Mouse (Mus musculus): ENCODE measurements around the gene Csrnp1.

Csrnp1 gene

DNA sequence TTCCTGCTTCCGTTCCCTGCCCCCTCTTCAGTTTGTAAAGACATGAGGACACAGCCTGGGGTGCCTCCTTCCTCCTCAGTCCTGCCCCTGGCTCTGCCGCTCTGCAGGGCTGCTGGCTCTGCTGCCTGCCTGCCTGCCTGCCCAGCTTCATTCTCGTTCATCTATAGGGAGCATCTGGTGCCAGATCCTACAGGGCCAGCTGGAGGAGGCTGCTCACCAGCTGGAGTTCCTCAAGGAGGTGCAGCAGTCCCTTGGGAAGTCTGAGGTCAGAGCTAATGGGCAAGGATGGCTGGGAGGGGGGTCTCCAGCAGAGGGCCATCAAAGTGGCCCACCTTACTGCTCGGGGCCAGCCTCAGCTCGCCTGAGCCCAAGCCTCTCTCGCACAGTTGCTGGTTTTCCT, 34.0 kb downstream of the Csrnp1 start:
- CTCF ChIA-PET, result interaction anchor here (0.5 to 0.9 kb wide), 2 partner anchors 11 to 105 kb away, joined by 4 to 5 read pairs; no protein-coding TSS in a partner anchor

DNA sequence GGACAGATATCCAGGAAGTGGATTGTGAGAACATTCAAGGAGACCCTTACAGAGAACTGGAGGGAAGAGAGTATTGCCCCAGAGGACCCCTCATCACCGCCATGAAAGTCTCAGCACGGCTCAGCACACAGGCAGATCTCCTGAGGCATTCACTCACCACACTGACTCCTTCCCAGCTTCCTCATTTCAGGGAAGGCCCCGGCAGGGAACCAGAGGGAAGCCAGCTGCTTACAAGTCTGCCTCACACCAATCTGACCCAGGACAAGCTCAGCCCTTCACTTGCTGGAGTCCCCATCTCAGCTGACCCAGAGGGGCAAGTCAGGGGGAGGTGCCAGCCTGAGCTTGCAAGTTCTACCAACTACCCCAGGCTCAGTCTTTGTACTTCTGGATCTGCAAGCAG, 35.7 kb downstream of the Csrnp1 start:
- CTCF ChIA-PET, result no interaction called here

DNA sequence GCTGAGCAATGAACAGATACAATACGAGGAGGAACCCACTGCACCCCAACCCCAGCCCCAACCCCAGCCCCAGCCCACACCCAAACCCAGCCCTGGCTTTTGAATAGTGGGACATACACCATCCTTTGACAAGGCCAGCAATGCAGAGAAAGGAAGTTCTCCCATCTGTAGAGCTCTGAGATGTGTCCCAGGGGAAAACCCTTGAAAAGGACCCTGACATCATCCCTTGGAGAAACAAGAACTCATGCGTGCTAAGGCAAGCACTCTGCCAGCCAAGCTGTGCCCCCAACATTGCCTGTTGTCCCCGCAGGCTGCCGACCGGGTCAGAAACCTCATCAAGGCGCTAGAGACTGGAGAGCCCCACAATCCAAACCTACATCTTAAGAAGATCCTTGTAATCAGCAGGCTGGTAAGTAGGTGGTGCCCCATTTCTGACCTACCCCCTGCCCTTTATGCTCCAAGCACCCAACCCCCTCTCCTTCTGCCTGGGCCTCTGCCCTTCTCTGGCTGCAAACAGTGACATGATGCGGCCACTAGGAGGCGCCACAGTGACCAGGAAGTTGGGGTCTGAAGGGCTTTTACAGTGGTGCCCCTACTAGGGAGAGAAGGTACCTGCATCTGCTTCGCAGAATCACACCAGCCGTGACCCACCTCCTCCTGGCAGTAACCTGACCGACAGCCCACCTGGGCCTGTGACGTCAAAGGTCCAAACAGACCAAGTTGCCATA, 39.1 kb downstream of the Csrnp1 start:
- CTCF ChIA-PET, result interaction anchor here (0.6 kb wide), 1 partner anchor 379 kb away, joined by 3 read pairs; no protein-coding TSS in a partner anchor

DNA sequence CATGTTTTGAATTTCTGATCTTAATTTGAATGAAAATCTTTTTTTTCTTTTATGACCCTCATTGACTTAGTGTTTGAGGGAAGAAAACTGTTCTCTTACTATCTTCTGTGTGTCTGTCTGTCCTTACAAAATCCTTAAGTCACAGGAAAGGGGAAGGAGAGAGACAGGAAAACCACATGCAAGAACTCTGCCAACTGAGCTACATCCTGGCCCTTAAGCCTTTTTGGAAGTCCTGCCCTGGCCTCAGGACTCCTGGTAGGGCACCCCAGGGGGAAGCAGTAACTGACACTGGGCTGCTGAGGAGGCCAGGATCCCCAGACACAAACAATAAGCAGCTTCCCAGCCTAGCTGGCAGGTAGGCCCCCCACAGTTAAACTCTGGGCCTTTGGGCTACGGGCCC, 41.1 kb downstream of the Csrnp1 start:
- CTCF ChIA-PET, result interaction anchor here (0.6 kb wide), 1 partner anchor 28 kb away, joined by 3 read pairs; no protein-coding TSS in a partner anchor

DNA sequence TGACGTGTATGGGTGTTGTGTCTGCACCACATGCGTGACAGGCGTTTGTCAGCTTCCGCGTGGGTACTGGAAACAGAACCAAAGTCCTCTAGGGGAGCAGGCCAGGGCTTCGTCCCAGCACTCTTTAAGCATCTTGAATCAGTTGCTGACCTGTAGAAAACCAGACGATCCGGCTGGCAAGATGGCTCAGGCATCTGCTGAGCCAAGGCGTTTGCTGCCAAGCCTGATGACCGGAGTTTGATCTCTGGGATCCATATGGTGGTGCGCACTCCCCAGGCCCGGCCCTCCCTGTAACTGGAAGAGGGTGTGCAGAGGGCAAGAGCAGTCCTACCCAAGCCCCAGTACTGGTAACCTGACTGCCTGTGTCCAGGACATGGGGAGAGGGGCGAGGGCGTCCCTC, 42.6 kb downstream of the Csrnp1 start:
- CTCF ChIA-PET, result no interaction called here

DNA sequence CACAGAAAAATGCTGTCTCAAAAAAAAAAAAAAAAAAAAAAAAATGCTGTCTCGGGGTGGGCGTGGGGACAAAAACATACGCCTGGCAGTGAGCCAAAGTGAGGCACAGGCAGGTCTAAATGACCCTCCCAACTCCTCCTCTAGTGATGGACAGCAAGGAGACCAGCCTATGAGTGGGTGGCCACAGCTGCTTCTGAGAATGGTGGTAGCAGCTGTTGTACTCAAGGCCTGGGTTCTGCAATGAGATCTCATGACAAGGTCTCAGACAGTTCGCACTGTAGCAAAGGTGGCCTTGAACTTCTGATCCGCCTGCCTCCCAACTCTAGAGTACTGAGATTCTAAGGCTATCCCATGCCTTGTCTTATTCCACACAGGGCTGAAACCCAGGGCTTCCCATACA, 43.1 kb downstream of the Csrnp1 start:
- CTCF ChIA-PET, result no interaction called here

DNA sequence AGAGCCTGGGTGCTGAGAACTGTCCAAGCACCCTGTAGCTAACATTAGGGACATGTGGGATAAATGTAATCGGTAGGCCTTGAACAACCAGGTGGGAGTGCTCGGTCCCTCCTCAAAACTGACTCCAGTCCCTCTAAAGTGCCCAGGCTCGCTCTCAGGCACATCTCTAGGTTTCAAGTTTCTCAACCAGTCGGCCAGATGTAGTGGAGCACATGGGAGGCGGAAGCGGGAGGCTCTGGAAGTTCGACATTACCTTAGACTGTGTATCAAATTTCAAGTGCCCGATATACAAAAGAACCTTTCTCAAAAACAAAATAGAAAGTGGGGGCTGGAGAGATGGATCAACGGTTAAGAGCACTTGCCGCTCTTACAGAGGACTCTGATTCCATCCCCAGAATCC, 44.8 kb downstream of the Csrnp1 start:
- CTCF ChIA-PET, result no interaction called here

DNA sequence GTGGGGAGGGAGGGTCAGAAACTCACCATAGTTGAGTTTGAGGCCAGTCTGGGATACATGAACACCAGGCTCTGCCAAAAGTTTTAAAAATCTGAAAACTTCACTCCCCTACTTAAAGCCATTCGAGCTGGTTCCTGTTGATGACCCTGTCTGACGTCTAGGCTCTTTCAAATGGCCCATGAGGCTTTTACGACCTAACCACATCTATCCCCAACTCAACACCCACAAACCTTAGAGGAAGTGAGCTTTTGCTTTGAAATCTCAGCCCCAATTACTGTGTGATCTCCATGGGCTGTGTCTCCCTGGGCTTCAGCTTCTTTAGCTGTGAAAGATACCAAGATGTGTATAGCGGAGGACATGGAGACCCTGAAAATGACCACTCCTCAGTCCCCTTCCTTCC, 46.0 kb downstream of the Csrnp1 start:
- CTCF ChIA-PET, result no interaction called here

DNA sequence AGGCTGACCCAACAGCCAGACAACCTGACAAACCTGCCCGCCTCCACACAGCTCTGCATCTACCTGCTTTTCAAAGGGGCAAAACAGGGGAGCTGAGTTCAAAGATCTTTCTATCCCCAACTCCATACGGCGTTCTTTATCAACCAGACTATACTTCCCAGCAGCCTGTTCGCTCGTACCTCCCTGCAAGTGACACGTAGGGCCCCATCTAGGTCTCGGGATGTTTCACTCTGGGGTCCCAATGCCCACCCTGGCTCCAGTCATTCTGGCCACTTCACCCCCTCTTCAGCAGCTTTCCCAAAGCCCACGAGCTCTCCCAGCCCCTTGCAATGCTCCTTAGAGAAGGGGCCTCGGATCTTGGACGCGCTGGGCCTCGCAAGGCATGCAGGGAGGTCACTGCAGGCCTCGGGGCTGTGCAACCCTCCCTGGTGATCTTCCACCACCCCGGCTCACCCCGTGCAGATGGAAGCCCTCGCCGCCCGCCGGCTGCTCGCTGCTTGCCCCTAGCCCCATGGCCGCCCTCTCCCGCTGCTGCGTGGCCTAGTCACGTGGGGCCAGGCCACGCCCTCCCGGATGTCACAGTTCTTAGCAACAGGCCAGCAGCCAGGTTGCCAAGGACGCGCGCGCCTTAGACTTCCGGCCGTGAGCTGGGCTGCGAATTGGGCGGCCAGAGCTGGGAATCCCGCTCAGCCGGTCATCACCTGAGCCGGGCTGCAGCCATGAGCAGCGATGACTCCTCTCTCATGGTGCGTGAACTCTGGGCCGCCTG, 47.3 kb downstream of the Csrnp1 start, which contains the start of the genes Gorasp1 and Ttc21a:
Gene Gorasp1, minus strand, starts transcription at position 561 of the 769 bp plus-strand sequence.
Gene Ttc21a, plus strand, starts transcription at position 602 of the 769 bp plus-strand sequence.
- CTCF ChIA-PET, result no interaction called here

DNA sequence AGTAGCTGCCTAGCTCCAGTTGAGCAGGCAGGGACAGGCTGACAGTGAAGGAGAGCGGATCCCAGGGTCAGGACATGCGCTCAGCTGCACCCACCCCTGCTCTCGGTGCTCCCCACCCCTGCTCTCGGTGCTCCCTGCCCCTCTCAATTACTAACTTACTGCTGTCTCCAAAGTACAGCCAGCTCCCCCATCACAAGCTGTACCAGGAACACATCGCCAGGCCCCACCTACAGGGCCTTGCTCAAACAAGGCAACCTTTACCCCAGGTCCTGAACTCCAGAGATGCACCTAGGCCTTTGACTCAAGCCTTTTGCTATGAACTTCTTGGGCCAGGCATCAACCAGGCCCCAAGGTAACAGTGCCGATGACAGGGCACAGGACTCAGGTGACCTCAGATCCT, 50.8 kb downstream of the Csrnp1 start:
- CTCF ChIA-PET, result interaction anchor here (0.5 to 0.7 kb wide), 2 partner anchors 78 to 105 kb away, joined by 4 to 7 read pairs; no protein-coding TSS in a partner anchor

DNA sequence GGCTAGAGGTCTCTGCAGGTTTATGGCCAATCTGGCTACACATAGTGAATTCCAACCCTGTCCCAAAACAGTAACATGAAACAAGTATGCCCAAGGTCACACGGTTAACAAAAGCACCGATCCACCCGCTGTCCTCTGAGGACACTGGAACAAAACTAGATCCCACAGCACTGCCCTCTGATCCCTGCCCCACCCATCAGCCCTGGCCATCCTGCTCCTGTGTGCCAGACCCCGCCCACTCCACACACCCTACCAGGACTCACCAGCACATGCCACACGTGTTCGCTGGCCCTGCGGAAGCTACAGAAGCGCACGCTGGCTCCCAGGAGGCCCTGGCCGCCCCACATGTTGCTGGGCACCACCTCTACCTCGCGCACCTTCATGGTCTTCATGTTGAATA, 52.1 kb downstream of the Csrnp1 start:
- CTCF ChIA-PET, result no interaction called here

DNA sequence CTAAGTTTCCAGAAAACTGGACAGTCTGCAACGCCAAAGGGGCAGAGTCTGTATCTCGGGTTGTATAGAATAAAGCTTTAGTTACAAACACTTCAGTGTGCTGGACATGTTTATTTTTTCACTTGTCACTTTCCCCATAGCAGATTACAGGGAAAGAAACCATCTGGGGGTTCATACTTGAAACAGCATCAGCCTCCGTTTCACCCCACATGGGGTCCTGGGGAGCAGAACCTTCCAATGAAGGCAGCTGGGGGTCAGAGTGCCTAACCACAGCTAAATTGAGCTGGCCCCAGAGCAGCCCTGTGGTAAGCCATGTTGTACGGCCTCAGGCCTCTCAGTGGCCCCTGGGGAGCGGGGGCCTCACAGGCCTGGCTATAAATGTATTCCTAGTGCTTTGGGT, 58.0 kb downstream of the Csrnp1 start:
- CTCF ChIA-PET, result no interaction called here

DNA sequence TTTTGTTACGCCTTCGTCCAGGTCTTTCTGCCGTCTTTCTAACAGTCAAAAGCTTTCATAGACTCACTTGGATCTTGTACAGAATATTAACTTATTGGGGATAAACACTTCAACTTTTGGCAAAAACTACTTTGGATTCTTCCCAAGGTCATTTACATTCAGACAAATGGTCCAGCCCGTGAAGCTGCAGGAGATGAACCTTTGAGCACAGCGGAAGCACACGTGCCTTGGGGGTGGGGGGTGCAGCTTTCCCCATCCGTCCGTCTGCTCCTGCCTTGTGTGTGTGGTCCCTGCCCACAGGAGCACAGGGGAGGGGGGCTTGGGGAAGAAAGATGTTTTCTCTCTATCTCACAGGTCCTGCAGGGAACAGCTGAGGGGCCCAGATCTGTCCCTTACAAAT, 58.7 kb downstream of the Csrnp1 start:
- CTCF ChIA-PET, result interaction anchor here (0.7 kb wide), 1 partner anchor 10 kb away, joined by 7 read pairs; no protein-coding TSS in a partner anchor

DNA sequence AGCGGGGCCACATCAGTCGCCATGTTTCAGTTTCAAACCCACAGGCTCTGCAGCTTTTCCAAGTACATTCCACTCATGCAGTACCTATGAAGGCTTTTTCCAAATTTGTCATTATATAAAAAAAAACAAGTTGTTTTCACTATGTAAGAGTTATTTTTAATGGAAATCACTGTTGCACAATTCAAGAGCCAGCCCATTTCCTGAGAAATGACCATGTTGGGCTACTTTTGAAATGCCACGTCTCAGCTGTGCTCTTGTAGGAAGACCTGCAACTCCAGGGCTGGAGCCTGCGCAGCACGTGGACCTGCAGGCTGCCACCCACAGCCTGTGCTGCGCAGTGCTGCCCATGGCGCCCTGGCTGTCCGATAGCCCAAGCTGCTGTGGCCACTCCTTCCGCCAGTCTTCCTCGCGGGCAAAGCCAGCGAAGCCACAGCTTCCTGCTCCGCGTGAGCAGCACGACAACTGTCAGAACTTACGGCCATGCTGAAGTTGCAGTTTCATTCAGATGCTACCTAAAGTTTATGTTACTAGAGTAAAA, 59.3 kb downstream of the Csrnp1 start:
- CTCF ChIA-PET, result interaction anchor here (0.7 kb wide), 1 partner anchor 10 kb away, joined by 7 read pairs; no protein-coding TSS in a partner anchor

DNA sequence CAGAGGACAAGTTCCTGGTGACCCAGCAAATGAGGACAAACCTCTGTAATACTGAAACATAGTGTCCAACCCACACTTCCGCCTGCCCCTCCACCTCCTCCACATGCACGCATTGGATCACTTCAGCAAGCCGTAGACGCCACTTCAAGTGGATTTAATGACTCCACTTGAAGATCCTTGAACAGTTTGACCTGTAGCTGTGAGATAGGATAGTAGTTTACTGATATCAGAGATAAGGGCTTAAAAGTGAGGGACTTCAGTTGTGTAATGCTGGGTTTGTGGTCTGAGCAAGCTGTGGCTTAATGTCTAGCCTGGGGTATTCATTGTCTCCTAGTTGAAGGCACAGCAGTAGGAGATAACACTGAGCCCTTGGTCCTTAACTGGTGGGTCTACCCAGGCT, 61.0 kb downstream of the Csrnp1 start:
- CTCF ChIA-PET, result no interaction called here
